Mouse (Mus musculus): ENCODE measurements around the gene Kif13a.

DNA sequence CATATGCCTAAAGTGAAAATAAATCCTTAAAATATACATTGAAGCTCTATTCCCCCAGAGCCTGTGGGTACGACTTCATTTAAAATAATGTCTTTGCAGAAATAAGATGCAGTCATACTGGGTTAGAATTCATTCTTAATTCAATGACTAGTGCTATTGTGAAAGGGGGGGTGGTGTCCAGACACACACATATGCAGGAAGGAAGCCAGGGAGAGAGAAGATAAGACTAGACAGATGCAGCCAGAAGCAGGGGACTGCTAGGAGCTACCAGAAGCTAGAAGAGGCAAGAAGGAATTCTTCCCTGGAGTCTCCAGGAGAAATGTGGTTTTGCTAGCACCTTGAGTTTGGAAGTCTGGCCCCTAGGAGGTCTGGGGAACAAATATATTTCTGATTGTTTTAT, 2.4 kb upstream of the Kif13a start:
- no peak for TF ChIP-seq POLR2A (IDR thresholded peaks at IDR 0.05; ENCODE audit: borderline replicate concordance, extremely low read depth, low read depth, low read length)
- no peak for TF ChIP-seq CTCF (IDR thresholded peaks at IDR 0.05; ENCODE audit: insufficient read depth, low read length)

All from lung, adult 2 months (tissue).